Mouse (Mus musculus): Measurements from ENCODE around the gene Cgref1. TPM values are rescaled to one million over a fixed set of nuclear protein-coding genes. Genes with fewer than 3 reads are reported as not detected.

Cgref1 gene
- polyA plus RNA-seq, 1 experiment, result 0.76 TPM

GRCm38 (mm10) chr5:30950922-30951321 lies 5.5 kb upstream of the Cgref1 start:
- Histone ChIP-seq H3K4me1 (ENCODE audit: control insufficient read depth, insufficient read depth, insufficient read length) (peaks cover 3% of the 10 kb centered on the region; the same call in 1 of the 2 replicates), H3K36me3 (ENCODE audit: control insufficient read depth, insufficient read depth, low read length) (peaks cover 25% of the 10 kb centered on the region), H3K27me3 (ENCODE audit: control insufficient read depth, insufficient read depth, low read length) (no peaks in the 10 kb centered on the region), H3K4me3 (ENCODE audit: extremely low read depth, insufficient read depth, insufficient read length) (no peak overlapping the region), H3K27ac (ENCODE audit: insufficient read depth, low read length) (no peak overlapping the region)
- 97% methylated on average over 2 of the region's 2 CpGs for WGBS
- no peak for DNase-seq (ENCODE audit: low read depth in 1 of 2, low spot score in 2 of 2)
- TF ChIP-seq POLR2A (IDR thresholded peaks at IDR 0.05; ENCODE audit: low read depth, low read length), result no peak
- TF ChIP-seq CTCF (IDR thresholded peaks at IDR 0.05; ENCODE audit: extremely low read depth, insufficient read depth, insufficient read length, insufficient replicate concordance), result no peak

DNA sequence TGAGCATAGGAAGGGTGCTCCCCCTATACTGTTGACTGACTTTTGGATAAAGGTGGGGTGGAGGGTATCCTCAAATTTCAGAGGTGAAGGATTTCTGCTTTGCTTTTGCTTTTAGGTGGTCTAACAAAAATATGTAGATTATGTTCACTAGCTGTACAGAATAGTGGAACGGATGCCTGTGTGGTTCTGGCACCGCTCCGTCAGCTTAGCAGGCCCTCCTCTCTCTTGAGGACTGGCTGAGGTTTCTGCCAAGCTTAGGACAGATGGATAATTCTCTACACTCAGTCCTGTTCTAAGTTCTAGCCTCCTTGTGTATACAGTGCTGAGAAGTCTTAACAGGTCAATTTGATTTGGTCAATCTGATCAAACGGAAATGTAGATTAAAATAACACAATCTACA lies 5.1 kb upstream of the Cgref1 start:
- peaks cover 22% of the 10 kb centered on the region for H3K36me3 ChIP-seq (ENCODE audit: control insufficient read depth, insufficient read depth, low read length)
- no peaks in the 10 kb centered on the region for H3K27me3 ChIP-seq (ENCODE audit: control insufficient read depth, insufficient read depth, low read length)
- H3K27ac ChIP-seq (ENCODE audit: insufficient read depth, low read length), result no peak overlapping the region
- H3K4me1 ChIP-seq (ENCODE audit: control insufficient read depth, insufficient read depth, insufficient read length), result peaks cover 3% of the 10 kb centered on the region; the same call in 1 of the 2 replicates
- H3K4me3 ChIP-seq (ENCODE audit: extremely low read depth, insufficient read depth, insufficient read length), result peak overlapping the region; percentile 85
- 64% methylated on average over 4 of the region's 4 CpGs for WGBS
- DNase-seq (ENCODE audit: low read depth in 1 of 2, low spot score in 2 of 2), result no peak
- no peak for TF ChIP-seq CTCF (IDR thresholded peaks at IDR 0.05; ENCODE audit: extremely low read depth, insufficient read depth, insufficient read length, insufficient replicate concordance)
- TF ChIP-seq POLR2A (IDR thresholded peaks at IDR 0.05; ENCODE audit: low read depth, low read length), result no peak

GRCm38 (mm10) chr5:30949654-30950326 lies 4.4 kb upstream of the Cgref1 start:
- TF ChIP-seq POLR2A (IDR thresholded peaks at IDR 0.05; ENCODE audit: low read depth, low read length) (peak; percentile 7; the same call in 1 of the 2 replicates), CTCF (IDR thresholded peaks at IDR 0.05; ENCODE audit: extremely low read depth, insufficient read depth, insufficient read length, insufficient replicate concordance) (no peak)
- DNase-seq (ENCODE audit: low read depth in 1 of 2, low spot score in 2 of 2), result peak; percentile 59 to 90
- H3K4me1 ChIP-seq (ENCODE audit: control insufficient read depth, insufficient read depth, insufficient read length), result peaks cover 6% of the 10 kb centered on the region

DNA sequence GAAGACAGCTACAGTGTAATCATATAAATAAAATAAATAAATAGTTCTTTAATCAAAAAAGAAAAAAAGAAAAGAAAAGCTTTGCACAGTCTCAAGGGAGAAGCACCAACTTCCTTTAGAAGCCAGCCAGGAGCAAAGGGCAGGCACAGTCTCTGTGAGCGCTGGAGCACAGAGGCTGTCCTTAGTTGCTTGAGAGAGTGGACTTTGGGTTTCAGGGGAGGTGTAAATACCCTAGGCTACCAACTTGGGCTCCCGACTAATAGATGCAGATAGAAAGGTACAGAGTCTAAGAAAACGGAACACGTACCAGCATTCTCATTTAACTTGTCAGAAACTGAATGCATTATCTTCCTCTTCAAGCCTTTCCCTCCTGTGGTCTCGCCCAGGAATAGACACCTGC lies 3.2 kb upstream of the Cgref1 start:
- peaks cover 6% of the 10 kb centered on the region for H3K4me1 ChIP-seq (ENCODE audit: control insufficient read depth, insufficient read depth, insufficient read length)
- no peak overlapping the region for H3K27ac ChIP-seq (ENCODE audit: insufficient read depth, low read length)
- no peak for TF ChIP-seq POLR2A (IDR thresholded peaks at IDR 0.05; ENCODE audit: low read depth, low read length)
- TF ChIP-seq CTCF (IDR thresholded peaks at IDR 0.05; ENCODE audit: extremely low read depth, insufficient read depth, insufficient read length, insufficient replicate concordance), result no peak
- H3K4me3 ChIP-seq (ENCODE audit: extremely low read depth, insufficient read depth, insufficient read length), result no peak overlapping the region
- H3K36me3 ChIP-seq (ENCODE audit: control insufficient read depth, insufficient read depth, low read length), result peaks cover 5% of the 10 kb centered on the region
- peaks cover 6% of the 10 kb centered on the region for H3K27me3 ChIP-seq (ENCODE audit: control insufficient read depth, insufficient read depth, low read length)
- no peak for DNase-seq (ENCODE audit: low read depth in 1 of 2, low spot score in 2 of 2)
- WGBS, result 50% methylated on average over 5 of the region's 5 CpGs

More at GRCm38 (mm10) chr5:30949654-30950326, 4.4 kb upstream of the Cgref1 start:
- peak overlapping the region; percentile 85 for H3K4me3 ChIP-seq (ENCODE audit: extremely low read depth, insufficient read depth, insufficient read length)
- peaks cover 15% of the 10 kb centered on the region for H3K36me3 ChIP-seq (ENCODE audit: control insufficient read depth, insufficient read depth, low read length)
- WGBS, result under 1% methylated on average over 31 of the region's 31 CpGs
- H3K27me3 ChIP-seq (ENCODE audit: control insufficient read depth, insufficient read depth, low read length), result peaks cover 6% of the 10 kb centered on the region
- peak overlapping the region; percentile 12 for H3K27ac ChIP-seq (ENCODE audit: insufficient read depth, low read length)

DNA sequence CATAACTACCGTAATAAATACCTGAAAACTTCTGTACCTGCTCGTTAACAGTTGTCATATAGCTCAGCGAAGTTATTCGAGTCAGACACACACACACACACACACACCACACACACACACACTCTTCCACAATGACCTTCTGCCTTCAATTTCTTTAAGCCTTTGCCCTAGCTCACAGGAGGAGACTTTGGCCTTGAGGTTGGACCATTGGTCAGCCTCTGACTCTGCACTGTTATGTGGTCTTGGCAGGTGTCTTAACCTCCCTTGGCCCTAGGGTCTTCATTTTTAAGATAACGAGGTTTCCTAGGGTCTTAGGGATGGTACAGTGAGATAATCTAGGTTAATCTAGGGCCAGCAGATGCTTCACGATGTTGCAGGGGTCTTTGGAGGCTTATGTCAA lies 1.0 kb downstream of the Cgref1 start:
- Histone ChIP-seq H3K27ac (ENCODE audit: insufficient read depth, low read length) (no peak overlapping the region), H3K36me3 (ENCODE audit: control insufficient read depth, insufficient read depth, low read length) (no peaks in the 10 kb centered on the region), H3K4me1 (ENCODE audit: control insufficient read depth, insufficient read depth, insufficient read length) (peaks cover 3% of the 10 kb centered on the region; the same call in 1 of the 2 replicates), H3K4me3 (ENCODE audit: extremely low read depth, insufficient read depth, insufficient read length) (no peak overlapping the region), H3K27me3 (ENCODE audit: control insufficient read depth, insufficient read depth, low read length) (peaks cover 6% of the 10 kb centered on the region)
- no peak for DNase-seq (ENCODE audit: low read depth in 1 of 2, low spot score in 2 of 2)
- 91% methylated on average over 6 of the region's 6 CpGs for WGBS
- TF ChIP-seq POLR2A (IDR thresholded peaks at IDR 0.05; ENCODE audit: low read depth, low read length), result no peak
- TF ChIP-seq CTCF (IDR thresholded peaks at IDR 0.05; ENCODE audit: extremely low read depth, insufficient read depth, insufficient read length, insufficient replicate concordance), result no peak

GRCm38 (mm10) chr5:30943004-30943403 lies 2.4 kb downstream of the Cgref1 start:
- Histone ChIP-seq H3K4me1 (ENCODE audit: control insufficient read depth, insufficient read depth, insufficient read length) (peaks cover 3% of the 10 kb centered on the region; the same call in 1 of the 2 replicates), H3K27me3 (ENCODE audit: control insufficient read depth, insufficient read depth, low read length) (peaks cover 6% of the 10 kb centered on the region), H3K4me3 (ENCODE audit: extremely low read depth, insufficient read depth, insufficient read length) (no peak overlapping the region), H3K36me3 (ENCODE audit: control insufficient read depth, insufficient read depth, low read length) (no peaks in the 10 kb centered on the region), H3K27ac (ENCODE audit: insufficient read depth, low read length) (no peak overlapping the region)
- TF ChIP-seq POLR2A (IDR thresholded peaks at IDR 0.05; ENCODE audit: low read depth, low read length) (no peak), CTCF (IDR thresholded peaks at IDR 0.05; ENCODE audit: extremely low read depth, insufficient read depth, insufficient read length, insufficient replicate concordance) (peak; percentile 18; the same call in 1 of the 2 replicates)
- WGBS, result 91% methylated on average over 2 of the region's 2 CpGs
- no peak for DNase-seq (ENCODE audit: low read depth in 1 of 2, low spot score in 2 of 2)

Measured in spleen, adult 2 months (tissue).